Mouse (Mus musculus) kidney, postnatal 0 days (tissue): ENCODE data around the gene Rgs3. TPM values are rescaled to one million over a fixed set of nuclear protein-coding genes. Genes with fewer than 3 reads are reported as not detected.
A peak's percentile ranks its signal among the peaks of the same experiment; 100 is the strongest.

Source experiments
- ATAC-seq: fragments of 200-750 bp; cut with Nextera tagmentation; replicated peaks from 2 replicates; pipeline ENCODE4 v1.8.0; 2017; ENCODE audit warnings: low read depth, moderate number of reproducible peaks, moderate TSS enrichment, moderate library complexity; ENCODE audit not compliant: low FRiP score
- DNase-seq: peaks from one replicate; pipeline ENCODE4 v3.0.0-alpha.2; 2016; ENCODE audit warnings: low spot score
- H3K27ac ChIP-seq: fragments of 300-500 bp; sonication (generic); 2 replicates; pipeline ENCODE4 v1.5.1; 2014; ENCODE audit warnings: mild to moderate bottlenecking
- H3K27me3 ChIP-seq: fragments of 300-500 bp; sonication (generic); 2 replicates; pipeline ENCODE4 v1.6.1; 2014; ENCODE audit warnings: low read length, mixed read lengths; ENCODE audit not compliant: insufficient read depth
- H3K36me3 ChIP-seq: fragments of 300-500 bp; sonication (generic); 2 replicates; pipeline ENCODE4 v1.6.1; 2014; ENCODE audit warnings: low read length, mixed read lengths; ENCODE audit not compliant: insufficient read depth
- H3K4me1 ChIP-seq: fragments of 300-500 bp; sonication (generic); replicated peaks from 2 replicates; pipeline ENCODE4 v1.6.1; 2014; ENCODE audit warnings: antibody characterized with exemption, low read length, mixed read lengths; ENCODE audit not compliant: insufficient read depth
- H3K4me2 ChIP-seq: fragments of 300-500 bp; sonication (generic); 2 replicates; pipeline ENCODE4 v1.6.1; 2014; ENCODE audit warnings: mild to moderate bottlenecking, low read length, moderate library complexity, mixed read lengths
- H3K4me3 ChIP-seq: fragments of 300-500 bp; sonication (generic); replicated peaks from 2 replicates; pipeline ENCODE4 v1.5.1; 2014; ENCODE audit warnings: low read depth, low read length
- H3K9ac ChIP-seq: fragments of 300-500 bp; sonication (generic); 2 replicates; pipeline ENCODE4 v1.6.1; 2014; ENCODE audit warnings: low read depth, low read length
- H3K9me3 ChIP-seq: fragments of 300-500 bp; sonication (generic); replicated peaks from 2 replicates; pipeline ENCODE4 v1.6.1; 2016; ENCODE audit warnings: low read length, inconsistent platforms, mixed read lengths
- CTCF ChIP-seq: IDR thresholded peaks from 2 replicates; pipeline ENCODE4 v1.5.1; 2016; ENCODE audit warnings: antibody characterized with exemption, low read depth, mild to moderate bottlenecking, moderate library complexity
- WGBS: fragments of 180-500 bp; shearing (Covaris S2); extraction: QIAGEN DNeasy Blood & Tissue Kit; methylation state at CpG from one replicate; pipeline ENCODE4 v1.1.7; 2014; 5-methylcytosine and 5-hydroxymethylcytosine counted together
- polyA plus RNA-seq: library from polyadenylated mRNA; unstranded; fragments of >200 nt; fragmentation: Nextera tagmentation; extraction: Ambion mirVana; gene quantifications from 2 replicates; pipeline ENCODE4 v1.2.1, GENCODE M21; 2015

Gene Rgs3
- polyA plus RNA-seq, 1 experiment from 2014 or later, result 41.4 TPM

- H3K4me3 ChIP-seq, result no peak overlapping the region
- H3K9me3 ChIP-seq, result no peaks in the 10 kb centered on the region
- no peak overlapping the region for H3K27ac ChIP-seq
- no peak overlapping the region for H3K4me2 ChIP-seq
- no peaks in the 10 kb centered on the region for H3K4me1 ChIP-seq
- no peak overlapping the region for H3K9ac ChIP-seq
- DNase-seq, result no peak
- no peak for TF ChIP-seq CTCF
- no peaks in the 10 kb centered on the region for H3K27me3 ChIP-seq
- no peaks in the 10 kb centered on the region for H3K36me3 ChIP-seq
- ATAC-seq, result no peak
- 57% methylated on average over 4 of the region's 4 CpGs for WGBS
Measured at GRCm38 (mm10) chr4:62562006-62562405, 2.4 kb downstream of the Rgs3 start.

GRCm38 (mm10) chr4:62566530-62566929, 6.9 kb downstream of the Rgs3 start:
- no peak for TF ChIP-seq CTCF
- H3K9ac ChIP-seq, result no peak overlapping the region
- ATAC-seq (no peak), DNase-seq (peak; percentile 44)
- no peak overlapping the region for H3K4me2 ChIP-seq
- 52% methylated on average over 4 of the region's 4 CpGs for WGBS
- no peaks in the 10 kb centered on the region for H3K9me3 ChIP-seq
- no peaks in the 10 kb centered on the region for H3K36me3 ChIP-seq
- no peaks in the 10 kb centered on the region for H3K4me1 ChIP-seq
- no peaks in the 10 kb centered on the region for H3K27me3 ChIP-seq
- H3K4me3 ChIP-seq, result no peak overlapping the region
- no peak overlapping the region for H3K27ac ChIP-seq

- H3K4me1 ChIP-seq, result no peaks in the 10 kb centered on the region
- no peak overlapping the region for H3K4me3 ChIP-seq
- H3K36me3 ChIP-seq, result no peaks in the 10 kb centered on the region
- TF ChIP-seq CTCF, result no peak
- no peak for DNase-seq
- WGBS, result 93% methylated on average over 6 of the region's 6 CpGs
- H3K27me3 ChIP-seq, result no peaks in the 10 kb centered on the region
- no peak overlapping the region for H3K4me2 ChIP-seq
- ATAC-seq, result no peak
- H3K9me3 ChIP-seq, result no peaks in the 10 kb centered on the region
- no peak overlapping the region for H3K9ac ChIP-seq
- no peak overlapping the region for H3K27ac ChIP-seq
Measured at GRCm38 (mm10) chr4:62567696-62568095, 8.0 kb downstream of the Rgs3 start.

GRCm38 (mm10) chr4:62568359-62568758, 8.7 kb downstream of the Rgs3 start:
- no peak for DNase-seq
- no peak overlapping the region for H3K27ac ChIP-seq
- 80% methylated on average over 1 of the region's 1 CpGs for WGBS

GRCm38 (mm10) chr4:62569603-62570002, 10.0 kb downstream of the Rgs3 start:
- Histone ChIP-seq H3K36me3 (no peaks in the 10 kb centered on the region), H3K4me1 (no peaks in the 10 kb centered on the region), H3K27ac (no peak overlapping the region), H3K9me3 (no peaks in the 10 kb centered on the region), H3K9ac (no peak overlapping the region), H3K27me3 (no peaks in the 10 kb centered on the region), H3K4me3 (no peak overlapping the region), H3K4me2 (no peak overlapping the region)
- no peak for TF ChIP-seq CTCF
- DNase-seq (no peak), ATAC-seq (no peak)
- WGBS, result 98% methylated on average over 5 of the region's 5 CpGs

More at GRCm38 (mm10) chr4:62568359-62568758, 8.7 kb downstream of the Rgs3 start:
- no peak overlapping the region for H3K4me2 ChIP-seq
- no peaks in the 10 kb centered on the region for H3K4me1 ChIP-seq
- no peaks in the 10 kb centered on the region for H3K9me3 ChIP-seq
- no peak for ATAC-seq
- no peak for TF ChIP-seq CTCF
- no peaks in the 10 kb centered on the region for H3K27me3 ChIP-seq
- H3K4me3 ChIP-seq, result no peak overlapping the region
- no peaks in the 10 kb centered on the region for H3K36me3 ChIP-seq
- H3K9ac ChIP-seq, result no peak overlapping the region

GRCm38 (mm10) chr4:62570029-62570428, 10.4 kb downstream of the Rgs3 start:
- Histone ChIP-seq H3K36me3 (no peaks in the 10 kb centered on the region), H3K9ac (no peak overlapping the region), H3K27me3 (no peaks in the 10 kb centered on the region), H3K4me1 (no peaks in the 10 kb centered on the region), H3K4me3 (no peak overlapping the region), H3K4me2 (no peak overlapping the region), H3K9me3 (no peaks in the 10 kb centered on the region), H3K27ac (no peak overlapping the region)
- DNase-seq (no peak), ATAC-seq (no peak)
- no peak for TF ChIP-seq CTCF
- 57% methylated on average over 5 of the region's 5 CpGs for WGBS
